Mouse (Mus musculus): Measurements from ENCODE around the gene Gm11172.

GRCm38 (mm10) chr16:10763540-10764264 is 49.0 kb upstream of the Gm11172 start:
- no peak for TF ChIP-seq CTCF (IDR thresholded peaks at IDR 0.05; ENCODE audit: insufficient read depth, low read length)
- TF ChIP-seq POLR2A (IDR thresholded peaks at IDR 0.05; ENCODE audit: borderline replicate concordance, extremely low read depth, low read depth, low read length), result no peak
